Mouse (Mus musculus): Measurements from ENCODE around the gene Paqr6.

Paqr6 gene

GRCm38 (mm10) chr3:88409741-88410644 lies 45.6 kb downstream of the Paqr6 start, which contains the start of gene Pmf1:
Gene Pmf1, minus strand, starts transcription at chr3:88410331.
- peak; percentile 95 for DNase-seq (ENCODE audit: extremely low spot score, low spot score)

- DNase-seq (ENCODE audit: extremely low spot score, low spot score), result no peak
Observed at GRCm38 (mm10) chr3:88410645-88411031, 46.3 kb downstream of the Paqr6 start.

- no peak for DNase-seq (ENCODE audit: extremely low spot score, low spot score)
Observed at GRCm38 (mm10) chr3:88411681-88412080, 47.3 kb downstream of the Paqr6 start.

GRCm38 (mm10) chr3:88412636-88413035 lies 48.3 kb downstream of the Paqr6 start:
- DNase-seq (ENCODE audit: extremely low spot score, low spot score), result no peak

GRCm38 (mm10) chr3:88415668-88416067 lies 51.3 kb downstream of the Paqr6 start:
- DNase-seq (ENCODE audit: extremely low spot score, low spot score), result no peak

GRCm38 (mm10) chr3:88418016-88418415 lies 53.6 kb downstream of the Paqr6 start:
- DNase-seq (ENCODE audit: extremely low spot score, low spot score), result no peak

Data from neural tube, embryonic 10.5 days (tissue).